Mouse (Mus musculus): ENCODE results near the gene Slc27a2. TPM values are rescaled to one million over a fixed set of nuclear protein-coding genes. Genes with fewer than 3 reads are reported as not detected.
A peak's percentile ranks its signal among the peaks of the same experiment; 100 is the strongest.

The Slc27a2 gene
- polyA plus RNA-seq, 1 experiment, result 10.2 TPM

- DNase-seq (ENCODE audit: low read depth), result no peak
- TF ChIP-seq POLR2A (IDR thresholded peaks at IDR 0.05; ENCODE audit: borderline replicate concordance, extremely low read depth, insufficient read depth, insufficient read length, poor library complexity, severe bottlenecking), result no peak
- TF ChIP-seq CTCF (IDR thresholded peaks at IDR 0.05; ENCODE audit: borderline replicate concordance, extremely low read depth, insufficient read depth, insufficient read length), result no peak
Observed at GRCm38 (mm10) chr2:126615355-126615754, 63.1 kb downstream of the Slc27a2 start.

GRCm38 (mm10) chr2:126618470-126619179, 66.4 kb downstream of the Slc27a2 start:
- peak; percentile 34 for DNase-seq (ENCODE audit: low read depth)
- TF ChIP-seq POLR2A (IDR thresholded peaks at IDR 0.05; ENCODE audit: borderline replicate concordance, extremely low read depth, insufficient read depth, insufficient read length, poor library complexity, severe bottlenecking), result no peak
- TF ChIP-seq CTCF (IDR thresholded peaks at IDR 0.05; ENCODE audit: borderline replicate concordance, extremely low read depth, insufficient read depth, insufficient read length), result no peak

GRCm38 (mm10) chr2:126619249-126619704, 67.1 kb downstream of the Slc27a2 start, which contains the start of gene Hdc:
Hdc (minus strand) TSS chr2:126619299.
- TF ChIP-seq POLR2A (IDR thresholded peaks at IDR 0.05; ENCODE audit: borderline replicate concordance, extremely low read depth, insufficient read depth, insufficient read length, poor library complexity, severe bottlenecking) (no peak), CTCF (IDR thresholded peaks at IDR 0.05; ENCODE audit: borderline replicate concordance, extremely low read depth, insufficient read depth, insufficient read length) (no peak)
- no peak for DNase-seq (ENCODE audit: low read depth)

- DNase-seq (ENCODE audit: low read depth), result no peak
- no peak for TF ChIP-seq POLR2A (IDR thresholded peaks at IDR 0.05; ENCODE audit: borderline replicate concordance, extremely low read depth, insufficient read depth, insufficient read length, poor library complexity, severe bottlenecking)
- TF ChIP-seq CTCF (IDR thresholded peaks at IDR 0.05; ENCODE audit: borderline replicate concordance, extremely low read depth, insufficient read depth, insufficient read length), result no peak
Observed at GRCm38 (mm10) chr2:126622455-126622854, 70.2 kb downstream of the Slc27a2 start.

- peak; percentile 6 for DNase-seq (ENCODE audit: low read depth)
Observed at GRCm38 (mm10) chr2:126623138-126623537, 70.9 kb downstream of the Slc27a2 start.

GRCm38 (mm10) chr2:126628455-126628995, 76.3 kb downstream of the Slc27a2 start:
- no peak for DNase-seq (ENCODE audit: low read depth)
- no peak for TF ChIP-seq POLR2A (IDR thresholded peaks at IDR 0.05; ENCODE audit: borderline replicate concordance, extremely low read depth, insufficient read depth, insufficient read length, poor library complexity, severe bottlenecking)
- TF ChIP-seq CTCF (IDR thresholded peaks at IDR 0.05; ENCODE audit: borderline replicate concordance, extremely low read depth, insufficient read depth, insufficient read length), result no peak

More at GRCm38 (mm10) chr2:126623138-126623537, 70.9 kb downstream of the Slc27a2 start:
- no peak for TF ChIP-seq POLR2A (IDR thresholded peaks at IDR 0.05; ENCODE audit: borderline replicate concordance, extremely low read depth, insufficient read depth, insufficient read length, poor library complexity, severe bottlenecking)
- no peak for TF ChIP-seq CTCF (IDR thresholded peaks at IDR 0.05; ENCODE audit: borderline replicate concordance, extremely low read depth, insufficient read depth, insufficient read length)

GRCm38 (mm10) chr2:126633165-126633564, 81.0 kb downstream of the Slc27a2 start:
- no peak for TF ChIP-seq POLR2A (IDR thresholded peaks at IDR 0.05; ENCODE audit: borderline replicate concordance, extremely low read depth, insufficient read depth, insufficient read length, poor library complexity, severe bottlenecking)
- TF ChIP-seq CTCF (IDR thresholded peaks at IDR 0.05; ENCODE audit: borderline replicate concordance, extremely low read depth, insufficient read depth, insufficient read length), result no peak
- no peak for DNase-seq (ENCODE audit: low read depth)

GRCm38 (mm10) chr2:126635939-126636823, 84.0 kb downstream of the Slc27a2 start:
- no peak for DNase-seq (ENCODE audit: low read depth)
- no peak for TF ChIP-seq POLR2A (IDR thresholded peaks at IDR 0.05; ENCODE audit: borderline replicate concordance, extremely low read depth, insufficient read depth, insufficient read length, poor library complexity, severe bottlenecking)
- TF ChIP-seq CTCF (IDR thresholded peaks at IDR 0.05; ENCODE audit: borderline replicate concordance, extremely low read depth, insufficient read depth, insufficient read length), result no peak

Other genes starting within 250 kb of the Slc27a2 start
- gene Atp8b4, start 51.7 kb upstream of the Slc27a2 start, polyA plus RNA-seq (2012; rRNA removed), result 0.05 and 0.08 TPM in 2 replicates
- gene Hdc, start 66.9 kb downstream of the Slc27a2 start, polyA plus RNA-seq (2012; rRNA removed), result 2.0 and 2.2 TPM in 2 replicates
- gene Gabpb1, start 123.9 kb downstream of the Slc27a2 start, polyA plus RNA-seq (2012; rRNA removed), result 37.6 and 41.9 TPM in 2 replicates
- gene Usp8, start 154.9 kb downstream of the Slc27a2 start, polyA plus RNA-seq (2012; rRNA removed), result 28.0 and 28.8 TPM in 2 replicates
- 1.4 and 1.9 TPM in 2 replicates for gene Usp50, start 231.1 kb downstream of the Slc27a2 start, polyA plus RNA-seq (2012; rRNA removed)